Mouse (Mus musculus) mouse embryonic stem cell (cell line): ENCODE measurements around the gene 4930451I11Rik.

ENCODE experiments used
- in situ Hi-C, 2 experiments: fragments of 300-500 bp; cut with MboI; formaldehyde crosslinking; loops; 1 replicate in 1 of 2; 3 replicates in 1 of 2; pipeline ENCODE4 v1.14.3; 2019 to 2020; ENCODE audit warnings: low sequenced_read_pairs in 2 of 2, low pct_unique_long_range_greater_than_20kb in 1 of 2, mixed read lengths in 1 of 2; ENCODE audit not compliant: unreplicated experiment in 1 of 2

Gene 4930451I11Rik

DNA sequence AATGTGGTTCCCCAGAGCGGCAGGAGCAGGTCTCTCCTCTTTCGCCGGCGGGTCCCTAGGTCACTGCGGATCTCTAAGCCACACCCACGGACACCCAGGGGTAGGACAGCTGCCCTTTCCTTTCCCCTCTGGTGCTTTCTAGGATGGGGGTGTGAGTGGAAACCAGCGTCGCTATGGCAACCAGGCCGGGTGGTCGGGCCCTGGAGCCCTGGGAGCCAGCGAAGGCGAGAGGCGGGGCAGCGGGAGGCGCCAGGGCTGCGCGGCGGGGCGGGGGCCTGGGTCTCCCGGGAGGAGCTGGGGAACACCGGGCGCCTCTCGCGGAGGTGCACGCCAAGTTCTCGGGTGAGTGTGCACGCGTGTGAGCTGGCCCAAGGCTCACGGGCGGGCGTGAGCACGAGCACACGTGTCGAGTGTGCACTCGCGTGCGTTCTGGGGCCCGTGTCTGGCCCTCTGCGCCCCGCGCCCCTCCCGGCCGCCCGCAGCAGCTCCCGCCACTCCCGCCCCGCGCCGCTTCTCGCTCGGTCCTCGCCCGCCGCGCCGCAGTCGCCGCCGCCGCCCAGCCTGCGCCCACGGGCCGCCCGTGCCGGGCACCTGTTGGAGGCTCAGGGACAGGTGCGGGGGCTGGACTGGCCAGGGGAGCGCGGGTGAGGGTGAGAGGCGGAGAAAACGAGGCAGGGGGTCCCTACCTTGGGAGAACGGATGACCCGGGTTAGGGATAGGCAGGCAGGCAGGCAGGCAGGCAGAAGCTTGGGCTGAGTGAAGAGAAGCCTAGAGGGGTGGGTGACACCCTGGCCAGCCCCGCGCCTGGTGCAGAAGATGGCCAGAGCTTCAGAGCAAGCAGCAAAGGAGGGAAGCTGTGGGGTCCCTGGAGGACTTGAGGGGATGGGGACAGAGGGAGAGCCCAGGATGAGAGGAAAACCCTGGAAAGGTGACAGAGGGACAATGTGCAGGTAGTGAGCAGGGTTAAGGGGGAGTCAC, 16.3 kb upstream of the 4930451I11Rik start:
- in situ Hi-C loops: loop anchor here in 1 of 2 experiments (25.0 kb wide), 1 partner anchor 115 kb away; the partner anchor contains the start of gene Sez6l2

DNA sequence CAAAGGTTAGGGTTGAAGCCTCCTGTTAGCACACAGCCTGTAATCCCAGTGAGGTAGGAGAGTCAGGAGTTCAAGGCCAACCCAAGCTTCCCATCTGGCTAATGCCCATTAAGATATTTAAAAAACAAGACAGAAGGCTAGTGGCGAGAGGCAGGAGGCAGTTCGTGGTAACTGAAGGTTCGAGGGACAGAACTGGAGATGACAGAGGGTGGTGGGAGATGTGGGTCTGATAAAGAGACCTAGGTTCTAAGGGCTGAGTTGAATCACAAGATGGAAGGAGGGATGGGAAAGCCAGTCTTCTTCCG, 15.6 kb upstream of the 4930451I11Rik start, which contains the start of gene Doc2a:
Doc2a (plus strand) TSS at position 301 of the 305 bp plus-strand sequence.
- in situ Hi-C loops: loop anchor here in 1 of 2 experiments (25.0 kb wide), 1 partner anchor 115 kb away; the partner anchor contains the start of gene Sez6l2

DNA sequence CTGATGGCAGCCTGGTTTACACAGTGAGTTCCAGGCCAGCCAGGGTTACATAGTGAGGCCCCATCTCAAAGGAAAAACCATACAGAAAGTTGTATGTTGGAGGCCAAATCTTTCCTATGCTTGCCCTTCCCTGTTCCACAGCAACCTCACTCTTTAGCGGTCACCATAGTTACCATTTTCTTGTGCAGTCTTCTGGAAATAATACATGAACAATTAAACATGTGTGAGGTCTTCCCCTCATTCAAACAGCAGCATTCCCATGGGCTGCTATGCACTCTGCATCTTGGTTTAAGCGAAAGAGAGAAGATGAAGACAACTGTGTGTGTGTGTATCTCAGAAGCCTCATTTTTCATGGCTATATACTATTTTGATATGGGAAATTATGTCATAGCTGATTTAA, 14.1 kb upstream of the 4930451I11Rik start:
- in situ Hi-C loops: loop anchor here in 1 of 2 experiments (25.0 kb wide), 1 partner anchor 117 kb away; the partner anchor contains the start of gene Sez6l2

DNA sequence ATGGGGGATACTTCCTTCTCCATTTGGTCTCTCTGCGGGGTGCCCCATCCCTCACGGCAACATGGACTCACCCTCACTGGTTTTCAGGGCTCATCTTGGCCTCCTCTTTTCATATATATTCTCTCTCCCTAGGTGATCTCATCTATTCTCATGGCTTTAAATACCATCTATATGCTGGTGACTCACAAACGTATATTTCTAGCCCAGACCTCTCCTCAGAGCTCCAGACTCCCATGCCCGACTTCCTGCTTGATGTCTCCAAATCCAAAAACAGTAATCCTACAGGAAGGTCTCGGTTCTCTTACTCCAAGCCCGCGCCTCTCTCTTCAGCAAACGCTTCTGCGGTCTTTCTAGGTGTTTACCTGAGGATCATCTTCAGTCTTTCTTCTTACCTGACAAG, 11.8 kb upstream of the 4930451I11Rik start:
- in situ Hi-C loops: loop anchor here in 1 of 2 experiments (25.0 kb wide), 1 partner anchor 119 kb away; the partner anchor contains the start of gene Sez6l2

DNA sequence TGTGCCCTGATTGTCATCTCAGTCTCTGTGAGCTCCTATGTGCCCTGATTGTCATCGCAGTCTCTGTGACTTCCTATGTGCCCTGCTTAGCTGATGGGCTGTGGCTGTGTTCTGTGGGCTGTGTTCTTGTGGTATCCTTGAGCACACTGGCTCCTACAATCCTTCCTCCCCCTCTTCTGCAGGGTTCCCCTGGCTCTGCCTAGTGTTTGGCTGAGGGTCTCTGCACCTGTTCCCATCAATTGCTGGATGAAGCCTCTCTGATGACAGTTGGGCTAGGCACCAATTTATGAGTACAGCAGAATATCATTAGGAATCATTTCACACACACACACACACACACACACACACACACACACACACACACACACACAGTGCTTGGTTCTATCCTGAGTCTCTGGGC, 1.9 kb upstream of the 4930451I11Rik start:
- in situ Hi-C loops: loop anchor here (10.0 to 25.0 kb wide), 2 partner anchors 129 to 272 kb away; partner anchors contain the start of gene Sez6l2 (in 1 of the 2)

DNA sequence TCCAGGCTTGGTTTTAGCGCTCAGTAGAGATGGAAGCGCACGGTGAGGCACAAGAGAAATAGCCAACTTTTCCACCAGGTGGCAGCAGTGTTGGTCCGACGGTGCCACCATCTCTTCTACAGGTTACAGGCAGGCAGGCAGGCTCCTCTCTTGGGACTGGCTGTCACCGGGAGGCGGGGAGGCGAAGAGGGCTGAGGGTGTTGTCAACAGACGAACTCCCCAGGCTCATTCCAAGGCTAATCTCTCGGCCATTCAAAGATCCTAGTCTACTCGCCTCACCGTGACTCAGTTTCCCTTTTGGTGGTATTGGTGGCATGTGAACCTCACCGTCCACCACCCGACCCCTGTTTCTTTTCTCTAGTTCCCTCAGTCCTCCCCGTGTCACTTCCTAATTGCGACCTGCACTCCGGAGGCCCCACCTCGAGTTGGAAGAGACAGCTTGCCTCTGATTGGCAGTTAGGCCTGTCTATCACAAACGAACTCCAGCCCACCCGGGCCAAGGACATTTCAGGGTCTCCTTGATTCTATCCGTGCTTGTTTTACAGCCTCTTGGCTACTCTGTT, 678 bp upstream of the 4930451I11Rik start:
- in situ Hi-C loops: loop anchor here (10.0 to 25.0 kb wide), 2 partner anchors 130 to 273 kb away; partner anchors contain the start of gene Sez6l2 (in 1 of the 2)

DNA sequence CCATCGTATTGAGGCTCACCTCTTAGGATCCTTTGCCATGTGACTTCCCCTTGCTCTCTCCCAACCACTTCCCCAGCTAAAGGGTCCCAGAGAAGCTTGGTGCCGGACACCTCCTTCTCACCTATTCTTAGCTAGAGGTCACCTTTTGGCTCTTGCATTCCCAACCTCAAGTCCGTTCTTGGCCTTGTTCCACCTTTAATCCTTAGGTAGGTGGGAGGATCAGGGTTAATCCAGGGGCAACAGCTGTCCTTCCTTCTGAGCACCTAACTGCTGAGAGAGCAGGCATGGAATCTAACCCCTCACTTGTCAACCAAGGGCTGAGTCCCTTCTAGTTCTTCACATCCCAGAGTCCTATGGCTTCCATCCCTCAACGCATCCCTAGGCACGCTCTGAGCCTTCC, 5.5 kb downstream of the 4930451I11Rik start:
- in situ Hi-C loops: loop anchor here in 1 of 2 experiments (25.0 kb wide), 1 partner anchor 136 kb away; the partner anchor contains the start of gene Sez6l2

DNA sequence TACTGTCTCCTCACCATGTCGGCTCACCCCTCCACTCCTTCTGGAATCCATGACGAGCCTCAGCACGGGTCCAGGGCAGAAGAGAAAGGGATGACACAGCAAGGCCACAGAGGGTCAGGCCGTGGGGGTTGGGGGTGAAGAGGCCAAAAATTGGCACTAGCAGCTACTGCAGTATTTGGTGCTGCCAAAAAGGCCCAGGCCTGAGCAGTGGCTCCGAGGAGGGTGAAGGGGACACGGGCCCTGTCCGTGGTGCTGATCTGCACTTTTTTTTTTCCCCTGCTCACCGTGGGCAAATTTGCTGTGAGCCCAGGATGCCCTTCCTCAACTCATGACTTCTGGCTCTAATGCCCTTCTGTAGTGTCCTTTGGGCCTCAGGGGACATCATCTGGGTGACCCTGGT, 6.0 kb downstream of the 4930451I11Rik start:
- in situ Hi-C loops: loop anchor here in 1 of 2 experiments (25.0 kb wide), 1 partner anchor 137 kb away; the partner anchor contains the start of gene Sez6l2

DNA sequence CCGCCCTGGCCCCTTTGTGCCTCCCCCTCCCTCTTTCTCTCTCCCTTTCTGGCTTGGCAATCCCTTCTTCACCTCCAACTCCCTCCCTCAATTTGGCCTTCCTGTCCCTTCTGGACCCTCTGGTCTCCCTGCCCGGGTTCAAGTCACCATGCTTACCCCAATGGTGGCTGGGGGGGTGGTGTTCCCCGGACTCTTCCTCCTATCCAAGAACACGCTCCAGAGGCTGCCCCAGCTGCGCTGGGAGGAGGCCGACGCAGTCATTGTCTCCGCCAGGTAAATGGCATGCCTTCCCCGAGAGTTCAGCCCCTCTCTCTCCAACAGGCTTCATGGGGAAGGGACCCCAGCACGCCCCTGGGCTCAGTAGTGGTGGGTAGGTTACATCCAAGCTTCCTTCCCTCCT, 7.5 kb downstream of the 4930451I11Rik start:
- in situ Hi-C loops: no loop called here

DNA sequence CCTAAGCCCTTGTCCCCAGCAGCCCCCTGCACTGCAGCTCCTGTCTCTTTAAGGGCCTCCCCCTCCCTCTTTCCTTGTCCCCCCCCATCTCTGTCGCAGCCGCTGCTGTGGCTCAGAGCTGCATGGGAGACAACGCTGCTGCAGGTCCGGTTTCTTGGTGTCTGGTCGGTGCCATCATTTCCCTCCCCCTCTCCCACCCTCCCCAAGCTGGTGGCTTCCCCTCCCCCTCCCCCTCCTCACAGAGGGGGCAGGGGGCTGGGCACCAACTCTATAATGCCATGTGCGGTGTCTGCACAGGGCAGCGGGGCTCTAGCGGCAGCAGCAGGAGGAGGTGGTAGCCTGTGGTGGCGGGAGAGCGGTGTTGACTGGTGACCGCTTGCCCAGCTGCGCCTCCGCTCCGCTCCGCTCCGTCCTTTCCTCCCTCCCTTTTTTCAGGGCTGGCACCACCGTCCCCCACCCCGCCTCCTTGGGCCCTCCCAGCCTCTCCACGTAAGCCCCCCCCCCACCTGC, 8.2 kb downstream of the 4930451I11Rik start:
- in situ Hi-C loops: no loop called here

DNA sequence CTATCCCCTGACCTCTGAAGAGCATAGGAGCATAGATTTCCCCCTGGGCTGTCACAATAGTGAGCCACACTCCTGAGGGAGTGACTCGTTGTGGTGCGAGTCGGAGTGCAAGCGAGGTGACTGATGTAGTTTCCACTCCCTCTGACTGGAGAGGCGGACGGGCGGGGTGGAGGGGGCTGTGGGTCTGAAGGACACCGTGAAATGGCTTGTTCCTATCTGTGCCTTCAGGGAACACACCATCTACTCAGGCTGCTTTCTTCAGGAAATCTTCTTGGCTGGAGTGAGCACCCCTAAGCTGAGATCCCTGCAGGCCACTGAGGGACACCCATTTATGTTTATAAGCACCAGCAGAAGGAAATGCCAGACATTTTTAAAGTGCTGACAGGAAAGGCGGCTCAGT, 8.7 kb downstream of the 4930451I11Rik start:
- in situ Hi-C loops: no loop called here

DNA sequence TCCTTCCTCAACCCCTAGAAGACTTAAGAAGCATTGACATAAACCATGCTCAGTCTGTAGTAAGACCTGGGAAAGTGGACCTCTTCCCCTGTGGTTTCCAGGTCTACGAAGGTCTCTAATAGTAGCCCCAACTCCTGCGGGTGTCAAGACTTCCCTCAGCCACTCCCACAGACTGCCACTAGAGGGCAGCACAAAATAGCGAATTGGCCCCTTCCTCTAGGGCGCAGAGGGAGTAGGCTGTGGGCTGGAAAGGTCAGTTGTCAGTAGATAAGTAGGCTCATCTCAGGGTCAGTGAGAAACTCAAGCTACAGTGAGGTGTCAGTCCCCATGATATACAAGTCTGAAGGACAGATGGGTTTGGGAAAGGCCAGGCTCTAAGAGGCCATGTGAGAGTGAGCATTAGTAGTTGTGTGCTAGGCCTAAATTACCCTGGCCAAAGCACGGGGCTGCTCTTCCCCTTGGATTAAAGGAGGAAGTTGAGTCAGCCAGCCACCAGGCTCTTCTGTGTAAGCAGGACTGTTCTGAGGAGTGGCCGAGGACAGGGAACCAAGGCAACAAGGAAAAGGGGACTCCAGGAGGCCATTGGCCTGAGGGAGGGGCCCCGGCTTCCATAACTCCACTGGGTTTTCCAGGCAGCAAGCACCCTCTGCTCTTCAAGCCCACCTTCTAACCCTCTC, 9.5 kb downstream of the 4930451I11Rik start:
- in situ Hi-C loops: no loop called here

DNA sequence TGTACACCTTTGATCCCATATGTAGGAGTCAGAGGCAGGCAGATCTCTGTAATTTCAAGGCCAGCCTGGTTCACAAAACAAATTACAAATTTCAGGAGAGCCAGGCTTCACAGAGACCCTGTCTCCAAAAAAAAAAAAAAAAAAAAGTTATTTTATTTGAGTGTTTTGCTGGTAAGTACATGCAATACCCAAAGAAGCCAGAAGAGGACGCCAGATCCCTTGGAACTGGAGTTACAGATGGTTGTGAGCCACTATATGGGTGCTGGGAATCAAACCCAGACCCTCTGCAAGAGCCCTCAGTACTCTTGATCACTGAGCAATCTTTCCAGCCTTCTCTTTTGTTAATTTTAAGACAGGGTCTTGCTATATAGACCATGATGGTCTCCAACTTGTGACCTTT, 12.6 kb downstream of the 4930451I11Rik start:
- in situ Hi-C loops: loop anchor here in 1 of 2 experiments (10.0 kb wide), 1 partner anchor 276 kb away; the partner anchor contains the start of gene AI467606

DNA sequence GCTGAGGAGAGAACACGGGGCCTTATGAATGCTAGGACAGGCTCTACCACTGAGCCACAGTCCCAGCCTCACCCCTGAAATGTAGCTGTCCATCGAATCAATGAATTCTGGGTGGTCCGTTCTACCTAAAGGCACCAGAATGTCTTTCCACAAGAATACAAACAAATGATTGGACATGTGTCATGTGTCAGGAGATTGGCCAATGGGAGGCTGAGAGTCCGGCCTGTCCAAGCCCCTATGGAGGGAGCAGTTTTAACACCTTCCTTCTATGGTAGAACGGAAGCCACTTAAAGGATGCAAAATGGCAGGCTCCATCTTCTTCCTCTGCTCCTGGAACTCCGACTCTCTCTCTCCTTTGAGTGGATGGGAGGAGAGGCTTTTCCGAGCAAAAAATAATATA, 13.8 kb downstream of the 4930451I11Rik start:
- in situ Hi-C loops: loop anchor here in 1 of 2 experiments (10.0 kb wide), 1 partner anchor 277 kb away; the partner anchor contains the start of gene AI467606

DNA sequence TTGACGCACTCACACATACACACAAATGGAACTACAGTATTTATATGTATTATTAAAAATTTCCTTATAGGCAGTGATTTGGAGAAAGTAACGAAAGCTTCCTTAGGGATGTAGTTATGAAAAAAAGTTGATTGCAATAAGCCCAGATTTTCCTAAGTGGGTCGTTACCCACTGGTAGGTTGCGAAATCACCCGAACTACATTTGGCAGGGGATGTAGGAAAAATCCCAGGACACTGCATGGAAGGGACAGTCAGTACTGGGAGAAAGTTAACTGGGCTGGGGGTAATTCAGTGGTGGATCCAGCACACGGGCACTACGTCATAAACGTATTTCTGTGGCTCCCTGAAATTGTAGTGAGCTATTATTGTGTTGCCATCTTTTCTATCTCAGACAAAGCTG, 14.9 kb downstream of the 4930451I11Rik start:
- in situ Hi-C loops: loop anchor here in 1 of 2 experiments (10.0 kb wide), 1 partner anchor 278 kb away; the partner anchor contains the start of gene AI467606

DNA sequence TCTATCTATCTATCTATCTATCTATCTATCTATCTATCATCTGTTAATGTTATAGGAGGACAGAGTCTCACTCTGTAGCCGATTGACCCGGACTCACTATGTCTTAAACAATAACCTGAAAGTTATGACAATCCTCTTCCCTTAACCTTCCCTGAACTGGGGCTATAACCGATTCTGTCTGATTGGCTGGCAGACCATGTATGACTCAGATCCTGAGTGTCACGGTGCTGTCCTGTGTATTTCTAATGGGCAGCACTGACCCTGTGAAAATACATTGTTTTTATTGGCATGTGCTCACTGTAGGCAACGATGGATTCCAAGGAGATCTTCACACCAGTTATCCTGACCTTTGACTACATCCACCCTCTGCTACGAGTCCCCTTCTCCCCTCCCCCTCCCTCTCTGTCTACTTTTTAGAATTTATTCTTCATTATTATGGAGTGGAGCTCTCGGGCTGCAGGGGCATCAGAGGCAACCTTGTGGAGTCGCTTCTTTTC, 15.7 kb downstream of the 4930451I11Rik start:
- in situ Hi-C loops: loop anchor here in 1 of 2 experiments (10.0 kb wide), 1 partner anchor 279 kb away; the partner anchor contains the start of gene AI467606

DNA sequence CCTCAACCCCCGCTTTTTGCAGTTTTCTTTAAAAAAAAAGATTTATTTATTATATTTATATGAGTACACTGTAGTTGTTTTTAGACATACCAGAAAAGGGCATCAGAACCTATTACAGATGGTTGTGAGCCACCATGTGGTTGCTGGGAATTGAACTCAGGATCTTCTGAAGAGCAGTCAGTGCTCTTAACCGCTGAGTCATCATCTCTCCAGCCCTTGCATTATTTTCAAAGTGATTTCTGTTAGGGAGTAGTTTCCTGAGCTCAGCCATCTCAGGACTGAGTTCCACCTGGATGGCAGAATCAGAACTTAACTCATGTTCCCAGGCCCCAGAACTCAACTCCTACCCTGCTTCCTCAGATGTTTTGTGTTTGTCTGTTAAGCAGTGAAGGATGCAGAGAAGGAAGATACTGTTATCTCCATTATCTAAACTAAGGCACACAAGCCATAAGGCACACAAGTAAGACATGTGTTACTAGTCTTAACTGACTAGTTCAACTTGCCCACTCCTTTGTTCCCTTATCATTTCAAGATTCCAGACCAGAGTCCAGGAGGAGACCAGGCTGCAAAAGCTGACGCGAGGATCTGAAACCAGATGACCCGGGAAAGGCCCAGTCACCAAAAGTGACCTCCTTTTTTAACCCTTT, 21.6 kb downstream of the 4930451I11Rik start:
- in situ Hi-C loops: loop anchor here in 1 of 2 experiments (10.0 kb wide), 1 partner anchor 285 kb away; the partner anchor contains the start of gene AI467606
